Mouse (Mus musculus): ENCODE data around the gene Sox6. TPM values are rescaled to one million over a fixed set of nuclear protein-coding genes. Genes with fewer than 3 reads are reported as not detected.

The Sox6 gene
- under 1 TPM in 1 of 2 experiments, not detected in 1; 0.66 TPM for total RNA-seq (2023)

DNA sequence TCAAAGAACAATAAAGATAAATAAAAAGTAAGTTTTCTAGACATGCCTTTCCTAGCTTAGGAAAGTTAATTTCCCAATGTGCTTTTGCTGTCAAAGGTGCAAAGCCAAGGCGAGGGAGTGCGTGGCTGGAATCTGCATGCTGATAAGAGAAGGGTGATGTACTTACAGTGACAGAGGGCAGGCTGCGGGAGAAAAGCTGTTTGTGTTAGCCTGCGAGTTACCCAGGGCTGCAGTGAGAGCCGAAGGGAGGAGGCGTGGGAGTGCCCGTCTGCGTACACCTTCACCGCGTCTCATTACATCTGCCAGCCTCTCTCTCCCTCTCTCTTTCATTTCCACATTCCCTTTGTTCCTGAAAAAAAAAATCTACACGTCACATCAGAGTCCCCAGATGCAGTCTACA lies at the start of gene Sox6:
Gene Sox6, minus strand, starts transcription at position 286 of the 400 bp plus-strand sequence.

DNA sequence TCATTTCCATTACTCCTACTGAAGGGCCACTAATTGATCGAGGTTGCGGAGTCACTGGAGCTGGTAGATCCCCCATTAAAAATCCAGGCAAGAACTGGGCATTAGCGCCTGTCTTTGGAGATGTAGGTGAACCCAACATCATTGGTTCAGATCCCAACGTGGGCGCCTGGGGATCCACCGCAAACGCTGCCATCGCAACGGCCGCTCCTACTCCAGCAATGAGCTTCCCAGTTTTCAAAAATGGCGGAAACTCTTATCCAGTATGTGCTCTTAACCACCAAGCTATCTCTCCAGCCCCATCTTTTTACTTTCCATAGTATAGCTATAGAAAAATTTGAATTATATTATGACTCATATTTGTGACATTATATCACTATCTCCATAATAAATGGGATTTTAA lies 45.8 kb upstream of the Sox6 start, which contains the start of gene Gm4353:
Gene Gm4353, minus strand, starts transcription at position 270 of the 400 bp plus-strand sequence.

GRCm38 (mm10) chr7:116039196-116039537 lies 571 bp upstream of the Sox6 start, which contains the start of gene 1110004F10Rik:
TSS of gene 1110004F10Rik (plus strand) at chr7:116039397.

Other genes with a start within 250 kb of the Sox6 start
- 10 to 100 TPM; 50.9 to 51.3 TPM for gene 1110004F10Rik, start 601 bp upstream of the Sox6 start, total RNA-seq (2023)
- 1 to 10 TPM in 1 of 2 experiments, under 1 TPM in 1; 0.92 to 1.7 TPM for gene Gm4353, start 45.8 kb upstream of the Sox6 start, total RNA-seq (2023)

All from monocyte, adult 59 days (primary cell).